Mouse (Mus musculus): ENCODE results near the gene Ncor2.

Gene Ncor2

DNA sequence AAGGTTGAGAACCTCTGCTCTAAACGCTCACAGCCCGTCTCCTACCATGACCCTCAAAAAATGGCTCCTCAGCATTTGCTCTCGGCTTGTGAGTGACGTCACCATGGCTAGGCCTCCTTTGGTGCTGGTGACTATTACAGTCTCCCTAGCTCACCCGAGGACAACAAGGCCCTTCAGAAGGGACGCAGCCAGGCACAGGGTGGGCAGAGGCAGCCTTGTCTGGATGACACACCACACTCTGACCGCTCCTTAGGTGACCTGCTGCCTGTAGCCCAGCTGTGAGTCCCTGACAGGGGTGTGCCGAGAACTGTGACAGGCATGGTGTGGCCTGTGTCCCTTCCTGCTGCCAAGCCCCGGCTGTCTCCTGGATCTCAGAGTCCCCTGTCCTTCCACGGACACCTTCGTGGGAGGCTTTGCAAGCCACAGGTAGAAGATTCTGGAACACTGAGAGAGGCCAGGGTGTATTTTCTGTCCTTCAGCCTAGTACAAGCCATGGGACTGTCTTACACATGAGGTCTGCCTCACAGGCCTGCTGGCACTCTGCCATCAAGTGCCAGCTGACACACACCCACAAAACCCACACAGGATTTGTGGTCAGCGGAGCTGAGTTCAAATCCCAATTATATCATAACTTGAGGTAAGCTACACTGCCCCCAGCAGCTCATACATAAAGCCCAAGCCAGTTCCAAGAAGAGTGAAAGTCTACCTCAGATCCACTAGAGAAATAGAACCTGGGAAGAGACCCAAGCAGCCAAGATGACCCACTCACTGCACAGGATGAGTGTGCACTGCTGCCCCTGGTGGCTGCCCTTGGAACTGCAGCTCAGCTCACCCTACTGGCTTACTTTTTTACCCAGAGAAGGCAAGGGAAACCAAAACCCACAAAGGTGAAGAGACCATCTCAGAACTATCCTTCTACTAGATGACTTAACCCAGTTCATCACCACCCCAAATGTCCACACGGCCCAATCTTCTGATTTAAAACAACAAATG, 112.2 kb downstream of the Ncor2 start:
- in situ Hi-C loops (cut with MboI): no loop called here

DNA sequence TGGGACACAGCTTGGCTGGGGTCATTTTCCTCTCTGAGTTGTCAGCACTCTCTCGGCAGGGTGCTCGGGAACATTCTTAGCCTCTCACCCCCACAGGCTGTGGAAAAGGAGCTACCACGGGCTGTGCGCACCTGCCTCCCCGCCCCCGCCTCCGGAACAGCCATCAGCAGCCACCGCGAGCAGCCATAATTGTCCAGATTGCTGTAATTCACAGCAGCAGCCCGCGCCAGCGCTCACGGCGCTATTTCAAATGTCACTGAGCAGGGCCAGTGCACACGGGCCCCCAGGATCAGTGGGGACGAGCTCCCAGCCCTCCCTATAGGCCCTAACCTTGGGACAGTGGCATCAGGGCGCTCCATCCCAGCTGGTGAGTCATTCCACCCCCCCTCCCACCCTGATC, 116.0 kb downstream of the Ncor2 start:
- in situ Hi-C loops (cut with MboI): no loop called here

GRCm38 (mm10) chr5:125058267-125058668, 120.8 kb downstream of the Ncor2 start:
- in situ Hi-C loops (cut with MboI): no loop called here

- in situ Hi-C loops (cut with MboI): no loop called here
These were observed 121.3 kb downstream of the Ncor2 start for GRCm38 (mm10) chr5:125057555-125058266.

DNA sequence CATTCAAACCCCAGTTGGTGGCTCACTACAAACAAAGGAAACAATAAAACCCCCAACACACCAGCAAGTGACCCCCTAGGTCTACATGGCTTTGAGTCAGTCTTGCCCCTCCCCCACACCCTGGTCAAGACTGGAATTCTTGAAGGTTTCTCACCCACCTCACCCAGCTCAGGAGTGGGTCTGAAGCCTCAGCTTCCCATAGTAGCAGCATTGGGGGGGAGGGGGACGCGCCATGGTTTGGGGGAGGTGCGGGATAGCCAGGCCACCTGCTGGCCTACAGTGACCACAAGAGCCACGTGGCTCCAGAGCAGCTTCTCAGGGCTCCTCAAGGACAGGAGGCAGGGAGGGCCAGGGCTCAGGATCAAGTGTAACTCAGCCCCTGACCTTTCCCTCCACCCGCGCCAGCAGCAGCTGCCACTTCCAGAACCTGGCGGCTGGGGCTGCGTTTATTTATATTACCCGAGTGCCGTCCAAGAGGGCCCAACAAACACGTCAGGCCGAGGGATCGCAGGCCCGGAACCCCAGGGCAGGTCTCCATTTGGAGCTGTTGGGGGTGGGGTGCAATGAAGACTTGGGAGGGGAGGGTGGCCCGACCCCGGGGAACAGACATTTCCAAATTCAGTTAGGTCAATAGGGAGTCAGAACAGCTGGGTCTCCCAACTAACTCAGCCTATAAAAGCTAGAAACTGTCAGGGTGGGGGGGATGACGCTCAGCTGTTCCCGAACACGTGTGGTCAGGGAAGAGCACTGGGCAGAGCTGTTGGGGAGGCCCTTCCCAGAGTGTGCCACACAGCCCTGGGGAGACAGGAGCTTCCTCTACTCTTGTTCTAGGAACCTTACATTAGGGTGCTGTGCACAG, 122.1 kb downstream of the Ncor2 start:
- in situ Hi-C loops (cut with MboI): no loop called here

GRCm38 (mm10) chr5:125056331-125056695, 122.7 kb downstream of the Ncor2 start:
- in situ Hi-C loops (cut with MboI): no loop called here

DNA sequence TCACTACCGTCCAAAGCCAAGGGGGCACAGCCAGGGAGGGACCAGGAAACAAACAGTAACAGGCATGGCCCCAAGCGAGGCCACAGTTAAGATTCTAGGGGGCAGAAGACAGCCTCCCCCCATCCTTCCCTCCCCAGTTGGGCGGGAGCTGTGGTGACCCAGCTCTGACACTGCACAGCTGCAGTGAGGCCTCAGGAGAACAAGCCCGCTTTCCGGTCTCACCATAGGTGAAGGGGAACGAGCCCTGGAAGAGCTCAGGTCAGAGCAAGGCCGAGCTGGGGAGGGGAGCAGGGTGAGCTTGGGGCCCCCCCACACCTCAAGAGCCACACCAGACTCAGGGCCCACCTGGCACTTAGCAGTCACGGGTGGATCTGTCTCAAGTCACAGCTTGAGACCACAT, 123.1 kb downstream of the Ncor2 start:
- in situ Hi-C loops (cut with MboI): no loop called here

- in situ Hi-C loops (cut with MboI): no loop called here
These were observed 125.4 kb downstream of the Ncor2 start for GRCm38 (mm10) chr5:125053661-125054060.

GRCm38 (mm10) chr5:125052603-125053488, 126.2 kb downstream of the Ncor2 start:
- in situ Hi-C loops (cut with MboI): no loop called here

GRCm38 (mm10) chr5:125052237-125052602, 126.8 kb downstream of the Ncor2 start:
- in situ Hi-C loops (cut with MboI): no loop called here

DNA sequence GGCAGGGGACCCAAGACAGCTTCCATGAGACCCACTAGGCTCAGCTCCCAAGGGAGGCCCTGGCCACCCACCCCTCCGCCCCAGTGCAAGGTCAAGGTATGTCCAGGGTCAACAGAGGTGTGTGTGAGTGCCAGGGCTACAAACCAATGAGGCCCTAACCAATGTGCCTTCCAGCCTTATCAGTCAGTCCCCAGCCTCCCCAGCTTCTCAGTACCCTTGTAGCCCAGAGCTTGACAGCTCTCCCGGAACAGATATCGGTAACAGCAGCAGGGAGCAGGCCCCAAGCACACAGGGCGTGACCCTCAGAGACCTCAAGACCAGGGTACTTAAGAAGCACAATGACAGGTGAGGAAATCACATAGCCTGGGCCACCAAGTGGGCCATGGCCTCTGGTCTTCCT, 129.5 kb downstream of the Ncor2 start:
- in situ Hi-C loops (cut with MboI): no loop called here

GRCm38 (mm10) chr5:125046436-125046835, 132.6 kb downstream of the Ncor2 start:
- in situ Hi-C loops (cut with MboI): no loop called here

DNA sequence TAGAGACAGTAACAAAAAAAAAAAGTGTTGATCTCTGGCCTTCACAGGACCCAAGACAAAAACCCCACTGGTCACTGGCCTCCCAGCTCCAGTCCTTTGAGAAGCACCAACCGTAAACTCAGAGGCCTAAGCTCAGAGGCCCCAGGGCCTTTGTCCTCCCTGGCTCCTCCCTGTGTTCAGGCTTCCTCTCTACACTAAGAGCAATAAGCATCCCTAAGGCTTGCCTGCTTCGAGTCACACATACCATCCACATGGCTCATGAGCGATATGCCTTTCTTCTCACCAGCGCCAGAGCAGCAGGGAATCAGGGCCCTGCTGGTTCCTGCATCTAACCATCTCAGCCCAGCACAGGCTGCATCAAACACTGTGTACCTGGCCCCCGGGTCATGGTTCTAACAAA, 133.8 kb downstream of the Ncor2 start:
- in situ Hi-C loops (cut with MboI): no loop called here

- in situ Hi-C loops (cut with MboI): no loop called here
These were observed 135.6 kb downstream of the Ncor2 start for GRCm38 (mm10) chr5:125043448-125043847.

DNA sequence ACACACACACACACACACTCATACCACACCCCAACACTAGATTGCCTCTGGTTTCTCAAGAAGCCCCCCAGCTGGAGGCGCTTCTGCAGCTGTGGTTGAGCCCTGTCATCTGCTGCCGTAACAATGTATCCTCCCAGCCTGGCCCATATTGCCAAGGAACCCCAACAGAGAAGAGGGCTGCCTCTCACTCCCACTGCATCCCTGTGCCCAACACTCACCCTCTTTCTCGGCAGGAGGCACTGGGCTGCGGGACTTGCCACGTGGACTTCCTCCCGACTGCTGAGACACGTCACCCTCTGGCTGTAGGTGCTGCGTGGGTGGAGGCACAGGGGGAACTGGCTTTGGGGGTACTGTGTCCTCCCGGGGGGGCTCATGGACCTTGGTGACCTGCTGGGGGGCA, 137.4 kb downstream of the Ncor2 start:
- in situ Hi-C loops (cut with MboI): no loop called here

DNA sequence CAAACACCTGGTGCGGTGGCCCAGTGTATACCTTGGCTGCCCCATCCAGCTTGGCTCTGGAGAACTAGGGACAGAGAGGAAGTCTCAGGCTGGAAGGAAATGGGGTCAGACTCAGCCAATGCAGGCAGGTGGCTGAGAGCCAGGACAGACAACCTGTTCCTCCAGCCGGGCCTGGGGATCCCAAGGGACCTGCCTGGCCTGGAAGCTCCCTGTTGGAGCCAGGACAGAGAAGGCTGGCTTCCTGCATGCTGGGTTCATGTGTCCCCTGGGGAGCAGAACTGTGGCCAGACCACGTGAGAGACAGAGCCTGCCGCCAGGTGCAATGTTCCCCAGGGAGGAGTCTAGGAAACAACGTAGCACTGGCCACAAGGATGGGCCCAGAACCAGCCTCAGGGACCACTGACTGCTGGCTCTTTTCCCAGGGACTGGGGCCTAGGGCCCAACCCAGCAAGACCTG, 138.9 kb downstream of the Ncor2 start:
- in situ Hi-C loops (cut with MboI): no loop called here

GRCm38 (mm10) chr5:125039377-125040027, 139.5 kb downstream of the Ncor2 start:
- in situ Hi-C loops (cut with MboI): no loop called here

DNA sequence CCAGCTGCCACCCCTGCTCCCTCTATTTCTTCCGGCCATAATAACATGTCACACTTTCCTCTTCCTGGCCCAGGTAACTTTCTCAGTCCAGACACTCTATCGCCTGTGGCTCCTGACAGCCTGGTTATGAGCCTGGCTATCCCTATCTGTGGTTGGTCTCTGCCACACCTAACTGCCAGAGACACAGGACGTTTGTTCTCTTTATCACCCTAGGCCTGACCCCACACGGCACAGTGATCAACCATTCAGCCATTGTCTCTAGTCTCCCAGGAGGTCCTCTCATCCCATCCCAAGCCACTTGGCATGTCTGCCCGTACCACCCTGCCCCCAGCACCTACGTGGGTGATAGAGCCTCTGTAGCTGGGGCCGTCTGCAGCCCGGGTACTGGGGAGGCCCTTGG, 142.5 kb downstream of the Ncor2 start:
- in situ Hi-C loops (cut with MboI): no loop called here

DNA sequence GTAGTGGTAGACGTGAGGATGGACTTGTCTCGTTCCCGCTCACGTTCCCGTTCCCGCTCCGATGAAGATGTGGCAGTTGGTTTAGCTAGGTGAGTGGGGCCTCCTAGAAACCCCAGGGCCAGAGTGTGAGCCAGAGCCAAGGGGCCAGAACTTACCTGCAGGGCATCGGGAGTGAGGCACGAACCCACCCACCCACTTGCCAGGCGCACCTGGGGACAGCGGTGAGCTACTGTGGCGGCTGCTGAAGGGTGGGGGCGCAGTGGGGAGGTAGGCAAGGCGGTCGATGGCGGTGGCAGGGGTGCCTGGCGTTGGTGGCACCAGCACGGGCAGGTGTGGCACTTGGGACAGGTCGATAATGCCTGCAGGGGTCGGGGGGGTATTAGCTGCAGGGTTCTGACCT, 150.1 kb downstream of the Ncor2 start:
- in situ Hi-C loops (cut with MboI): no loop called here

DNA sequence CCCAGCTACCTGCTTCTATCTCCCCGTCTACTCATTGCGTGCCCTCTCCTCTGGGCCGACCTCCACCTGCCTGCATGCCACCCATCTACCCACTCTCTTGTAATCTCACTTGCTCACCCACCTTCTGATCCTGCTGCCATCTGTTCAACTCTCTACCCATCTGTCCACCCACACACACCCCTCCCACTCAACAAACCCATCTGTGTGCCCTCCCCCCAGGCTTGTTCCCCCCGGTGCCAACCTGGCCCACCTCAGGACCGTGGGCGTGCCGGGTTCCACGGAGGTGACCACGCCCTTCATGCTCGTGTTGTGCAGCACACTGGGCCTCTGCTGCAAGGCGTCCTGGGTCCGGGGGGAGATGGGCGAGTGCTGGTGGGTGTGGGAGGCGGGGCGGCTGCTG, 150.6 kb downstream of the Ncor2 start:
- in situ Hi-C loops (cut with MboI): no loop called here

GRCm38 (mm10) chr5:125024002-125024401, 155.0 kb downstream of the Ncor2 start:
- in situ Hi-C loops (cut with MboI): no loop called here

All from mature B cell (primary cell).